Mouse (Mus musculus): ENCODE measurements around the gene Lgr4. TPM values are rescaled to one million over a fixed set of nuclear protein-coding genes. Genes with fewer than 3 reads are reported as not detected.
A peak's percentile ranks its signal among the peaks of the same experiment; 100 is the strongest.

Lgr4 gene
- total and polyA plus RNA-seq, 2 experiments from 2014 or later: 10.9 to 49.7 TPM

DNA sequence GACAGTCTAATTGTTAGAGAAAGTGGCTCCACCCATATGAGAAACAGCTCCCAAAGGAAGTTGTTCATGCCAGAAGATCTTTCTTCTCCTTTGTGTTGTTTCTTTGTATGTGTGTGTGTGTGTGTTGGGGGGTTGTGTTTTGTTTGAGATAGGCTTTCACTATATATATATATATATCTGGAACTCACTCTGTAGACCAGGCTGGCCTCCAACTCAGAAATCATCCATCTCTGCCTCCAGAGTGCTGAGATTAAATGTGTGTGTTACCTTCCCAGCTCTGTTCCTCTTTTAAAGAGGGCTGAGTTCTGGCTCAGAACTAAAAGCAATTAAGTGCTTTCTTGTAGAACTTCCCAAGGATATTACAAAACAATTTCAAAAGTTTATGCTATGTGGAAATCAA, 92.0 kb downstream of the Lgr4 start:
- Histone ChIP-seq H3K4me3 (ENCODE audit: low read depth, low read length) (no peak overlapping the region), H3K36me3 (replicated peaks; ENCODE audit: control insufficient read depth, insufficient read depth, low read length) (peaks cover 42% of the 10 kb centered on the region), H3K4me2 (ENCODE audit: low read depth, low read length) (no peak overlapping the region), H3K9ac (replicated peaks; ENCODE audit: low read depth, low read length) (no peak overlapping the region), H3K27me3 (ENCODE audit: control insufficient read depth, insufficient read depth, low read length) (no peaks in the 10 kb centered on the region), H3K4me1 (ENCODE audit: control insufficient read depth, insufficient read depth) (no peaks in the 10 kb centered on the region), H3K27ac (ENCODE audit: low read depth) (no peak overlapping the region), H3K9me3 (replicated peaks; ENCODE audit: control insufficient read depth, low read length) (no peaks in the 10 kb centered on the region)
- ATAC-seq (ENCODE audit: insufficient read depth, low read depth) (no peak), DNase-seq (ENCODE audit: low spot score) (no peak)
- no peak for TF ChIP-seq CTCF (IDR thresholded peaks at IDR 0.05; ENCODE audit: low read depth)
- TF ChIP-seq EP300 (IDR thresholded peaks at IDR 0.05; ENCODE audit: low read depth): no peak

DNA sequence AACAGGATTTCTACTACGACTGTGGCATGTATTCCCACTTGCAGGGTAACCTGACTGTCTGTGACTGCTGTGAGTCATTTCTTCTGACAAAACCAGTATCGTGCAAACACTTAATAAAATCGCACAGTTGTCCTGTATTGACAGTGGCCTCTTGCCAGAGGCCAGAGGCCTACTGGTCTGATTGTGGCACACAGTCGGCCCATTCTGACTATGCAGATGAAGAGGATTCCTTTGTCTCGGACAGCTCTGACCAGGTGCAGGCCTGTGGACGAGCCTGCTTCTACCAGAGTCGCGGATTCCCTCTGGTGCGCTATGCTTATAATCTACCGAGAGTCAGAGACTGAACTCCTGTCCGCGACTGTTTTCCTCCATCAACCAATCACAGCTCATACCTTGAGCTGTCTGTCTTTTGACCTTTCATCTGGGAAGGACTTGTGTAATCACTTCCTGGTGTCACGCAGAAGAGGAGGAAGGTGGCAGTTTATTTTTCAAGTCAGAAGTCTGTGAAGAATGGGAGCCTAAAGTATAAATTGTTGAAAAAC, 94.8 kb downstream of the Lgr4 start:
- Histone ChIP-seq H3K9me3 (replicated peaks; ENCODE audit: control insufficient read depth, low read length) (no peaks in the 10 kb centered on the region), H3K4me2 (ENCODE audit: low read depth, low read length) (no peak overlapping the region), H3K9ac (replicated peaks; ENCODE audit: low read depth, low read length) (no peak overlapping the region), H3K27me3 (ENCODE audit: control insufficient read depth, insufficient read depth, low read length) (no peaks in the 10 kb centered on the region), H3K4me1 (ENCODE audit: control insufficient read depth, insufficient read depth) (0 out of 2 replicates have a peak, but pooled peaks cover 4% of the 10 kb centered on the region), H3K27ac (ENCODE audit: low read depth) (no peak overlapping the region), H3K36me3 (replicated peaks; ENCODE audit: control insufficient read depth, insufficient read depth, low read length) (peaks cover 25% of the 10 kb centered on the region), H3K4me3 (ENCODE audit: low read depth, low read length) (no peak overlapping the region)
- TF ChIP-seq CTCF (IDR thresholded peaks at IDR 0.05; ENCODE audit: low read depth): no peak
- TF ChIP-seq EP300 (IDR thresholded peaks at IDR 0.05; ENCODE audit: low read depth): no peak
- DNase-seq (ENCODE audit: low spot score) (no peak), ATAC-seq (ENCODE audit: insufficient read depth, low read depth) (no peak)
- WGBS: 87% methylated on average over 13 of the region's 13 CpGs

DNA sequence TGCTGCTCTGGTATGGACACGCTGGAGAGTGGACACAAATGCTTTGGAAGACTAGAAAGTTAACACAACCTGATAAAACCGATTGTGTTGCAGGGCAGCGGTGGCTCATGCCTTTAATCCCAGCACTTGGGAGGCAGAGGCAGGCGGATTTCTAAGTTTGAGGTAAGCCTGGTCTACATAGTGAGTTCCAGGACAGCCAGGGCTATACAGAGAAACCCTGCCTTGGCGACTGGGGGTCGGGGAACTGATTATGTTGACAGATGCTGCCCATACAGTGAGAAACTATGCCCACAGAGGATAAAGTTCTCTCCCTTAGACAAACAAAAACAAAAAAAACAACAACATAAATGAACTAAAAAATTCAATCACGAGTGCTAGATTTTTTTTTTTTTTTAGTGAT, 99.6 kb downstream of the Lgr4 start:
- Histone ChIP-seq H3K4me2 (ENCODE audit: low read depth, low read length) (peak overlapping the region; percentile 84), H3K36me3 (replicated peaks; ENCODE audit: control insufficient read depth, insufficient read depth, low read length) (peaks cover 14% of the 10 kb centered on the region), H3K4me3 (ENCODE audit: low read depth, low read length) (peak overlapping the region; percentile 89), H3K4me1 (ENCODE audit: control insufficient read depth, insufficient read depth) (0 out of 2 replicates have a peak, but pooled peaks cover 10% of the 10 kb centered on the region), H3K27ac (ENCODE audit: low read depth) (no peak overlapping the region), H3K9me3 (replicated peaks; ENCODE audit: control insufficient read depth, low read length) (no peaks in the 10 kb centered on the region), H3K9ac (replicated peaks; ENCODE audit: low read depth, low read length) (peak overlapping the region; percentile 86; the same call in 1 of the 2 replicates), H3K27me3 (ENCODE audit: control insufficient read depth, insufficient read depth, low read length) (no peaks in the 10 kb centered on the region)
- DNase-seq (ENCODE audit: low spot score) (no peak), ATAC-seq (ENCODE audit: insufficient read depth, low read depth) (no peak)
- TF ChIP-seq EP300 (IDR thresholded peaks at IDR 0.05; ENCODE audit: low read depth): no peak
- no peak for TF ChIP-seq CTCF (IDR thresholded peaks at IDR 0.05; ENCODE audit: low read depth)
- 38% methylated on average over 7 of the region's 7 CpGs for WGBS

DNA sequence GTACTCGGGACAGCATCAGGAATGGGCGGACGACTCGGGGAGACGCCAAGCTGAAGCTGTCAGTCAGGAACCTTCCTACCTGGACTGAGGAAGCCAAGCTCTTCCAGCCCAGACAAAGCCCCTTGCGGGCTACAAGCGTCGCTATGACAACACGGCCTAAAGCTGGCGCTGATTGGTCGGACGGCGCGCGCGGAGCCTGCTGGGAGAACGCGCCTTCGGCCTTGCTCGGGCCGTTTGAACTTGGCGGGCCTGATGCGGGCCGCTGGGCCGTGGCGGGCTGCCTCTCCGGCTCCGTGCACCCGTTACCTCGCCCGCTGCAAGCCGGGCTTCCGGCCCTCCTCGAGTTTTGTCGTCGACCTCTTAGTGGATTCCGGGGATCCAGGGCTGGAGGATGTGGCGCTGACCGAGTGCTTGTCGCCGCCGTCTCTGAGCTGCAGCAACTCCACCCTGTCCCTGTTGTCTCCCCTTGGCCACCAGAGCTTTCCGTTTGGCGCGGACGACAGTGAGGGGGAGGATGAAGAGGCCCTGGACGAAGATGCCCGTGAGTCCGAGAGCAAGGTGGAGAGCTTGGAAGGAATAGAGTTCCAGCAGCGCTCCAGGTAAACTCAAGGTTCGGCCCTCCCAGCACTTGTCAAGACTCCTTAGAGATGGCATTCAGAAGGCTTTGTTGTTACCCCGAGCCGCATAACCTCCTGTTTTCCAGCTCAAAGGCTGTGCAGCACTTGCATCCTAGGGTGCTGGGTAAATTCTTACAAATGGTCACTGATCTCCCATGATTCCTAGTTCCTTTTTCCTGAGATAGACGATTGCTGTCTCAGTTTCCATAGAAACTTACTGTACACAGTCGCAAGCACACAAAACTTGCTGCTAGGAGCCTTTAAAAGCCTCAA, 100.4 kb downstream of the Lgr4 start, which contains the start of gene Ccdc34:
Gene Ccdc34 (plus strand): TSS at position 202 of the 890 bp plus-strand sequence.
- DNase-seq (ENCODE audit: low spot score): peak; percentile 95
- under 1% methylated on average over 55 of the region's 55 CpGs for WGBS
- 0 out of 2 replicates have a peak, but pooled peaks cover 10% of the 10 kb centered on the region for H3K4me1 ChIP-seq (ENCODE audit: control insufficient read depth, insufficient read depth)
- H3K4me2 ChIP-seq (ENCODE audit: low read depth, low read length): peak within 1 kb of the TSS; percentile 84
- ATAC-seq (ENCODE audit: insufficient read depth, low read depth): peak; percentile 99
- H3K9me3 ChIP-seq (replicated peaks; ENCODE audit: control insufficient read depth, low read length): no peaks in the 10 kb centered on the region
- peak within 1 kb of the TSS; percentile 86 for H3K9ac ChIP-seq (replicated peaks; ENCODE audit: low read depth, low read length)
- peak within 1 kb of the TSS; percentile 89 for H3K4me3 ChIP-seq (ENCODE audit: low read depth, low read length)
- H3K27ac ChIP-seq (ENCODE audit: low read depth): peak within 1 kb of the TSS; percentile 81
- H3K27me3 ChIP-seq (ENCODE audit: control insufficient read depth, insufficient read depth, low read length): no peaks in the 10 kb centered on the region
- TF ChIP-seq EP300 (IDR thresholded peaks at IDR 0.05; ENCODE audit: low read depth): no peak; the same call in 1 of the 2 replicates
- no peak for TF ChIP-seq CTCF (IDR thresholded peaks at IDR 0.05; ENCODE audit: low read depth)
- peaks cover 9% of the 10 kb centered on the region for H3K36me3 ChIP-seq (replicated peaks; ENCODE audit: control insufficient read depth, insufficient read depth, low read length)

DNA sequence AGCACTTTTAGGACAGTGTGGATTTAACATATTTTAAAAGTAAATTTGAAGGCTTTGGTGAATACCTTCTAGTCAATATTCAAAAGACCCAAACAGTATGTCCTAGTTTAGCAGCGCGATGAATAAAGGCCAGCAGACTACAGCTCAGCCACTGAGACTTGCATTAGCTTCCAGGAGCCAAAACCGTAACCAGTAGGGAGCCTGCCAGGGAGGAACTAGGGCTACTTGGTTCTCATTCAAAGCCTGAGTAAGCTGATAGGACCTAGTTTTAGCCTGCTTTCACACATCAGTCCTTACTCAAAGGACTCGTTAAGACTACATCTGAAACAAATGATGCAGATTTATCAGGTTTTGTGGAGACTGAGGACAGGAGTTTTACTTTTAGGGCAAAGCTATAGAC, 102.2 kb downstream of the Lgr4 start:
- TF ChIP-seq EP300 (IDR thresholded peaks at IDR 0.05; ENCODE audit: low read depth) (no peak), CTCF (IDR thresholded peaks at IDR 0.05; ENCODE audit: low read depth) (no peak)
- Histone ChIP-seq H3K27ac (ENCODE audit: low read depth) (no peak overlapping the region), H3K9me3 (replicated peaks; ENCODE audit: control insufficient read depth, low read length) (no peaks in the 10 kb centered on the region), H3K4me2 (ENCODE audit: low read depth, low read length) (no peak overlapping the region), H3K4me1 (ENCODE audit: control insufficient read depth, insufficient read depth) (0 out of 2 replicates have a peak, but pooled peaks cover 10% of the 10 kb centered on the region), H3K9ac (replicated peaks; ENCODE audit: low read depth, low read length) (no peak overlapping the region), H3K36me3 (replicated peaks; ENCODE audit: control insufficient read depth, insufficient read depth, low read length) (peaks cover 9% of the 10 kb centered on the region), H3K27me3 (ENCODE audit: control insufficient read depth, insufficient read depth, low read length) (no peaks in the 10 kb centered on the region), H3K4me3 (ENCODE audit: low read depth, low read length) (no peak overlapping the region)
- 68% methylated on average over 4 of the region's 4 CpGs for WGBS
- DNase-seq (ENCODE audit: low spot score) (no peak), ATAC-seq (ENCODE audit: insufficient read depth, low read depth) (no peak)

Data from heart, postnatal 0 days (tissue).